Mouse (Mus musculus): Measurements from ENCODE around the gene Rassf6. TPM values are rescaled to one million over a fixed set of nuclear protein-coding genes. Genes with fewer than 3 reads are reported as not detected.

The Rassf6 gene
- total and polyA plus RNA-seq, 3 experiments: 15.1 to 24.5 (median 18.3) TPM

DNA sequence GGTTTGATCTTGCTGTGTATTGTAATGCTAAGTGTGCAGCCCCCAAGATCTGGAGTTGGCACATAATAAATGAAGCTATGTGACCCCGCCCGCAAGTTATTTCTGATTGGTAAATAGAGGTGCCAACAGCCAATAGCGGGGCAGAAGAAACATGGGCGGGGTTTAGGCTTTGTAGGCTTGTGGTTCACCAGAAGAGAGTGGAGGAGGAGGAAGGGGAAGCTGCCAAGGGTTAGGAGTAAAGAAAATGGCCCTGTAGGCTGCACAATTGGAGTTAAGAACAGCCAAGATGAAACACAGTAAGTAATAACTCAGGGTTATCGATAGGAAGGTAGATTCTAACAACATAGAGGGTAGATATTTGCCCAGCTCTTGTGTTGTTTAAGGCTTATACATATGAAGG lies 53.9 kb downstream of the Rassf6 start (continued):
- peak; percentile 43; the same call in 1 of the 2 replicates for TF ChIP-seq MXI1 (IDR thresholded peaks at IDR 0.05; ENCODE audit: low read depth, low read length)
- TF ChIP-seq ZMIZ1 (IDR thresholded peaks at IDR 0.05; ENCODE audit: low read depth, low read length): peak; percentile 64
- peak; percentile 75 for TF ChIP-seq POLR2A (IDR thresholded peaks at IDR 0.05; ENCODE audit: low read depth, low read length)
- TF ChIP-seq ELF1 (IDR thresholded peaks at IDR 0.05; ENCODE audit: low read depth, low read length): peak; percentile 30; the same call in 1 of the 2 replicates
- no peak for TF ChIP-seq ZKSCAN1 (IDR thresholded peaks at IDR 0.05; ENCODE audit: borderline replicate concordance, low read depth, low read length)
- no peak for TF ChIP-seq ZNF384 (IDR thresholded peaks at IDR 0.05; ENCODE audit: low read depth, low read length)
- TF ChIP-seq BHLHE40 (IDR thresholded peaks at IDR 0.05; ENCODE audit: low read depth, low read length): no peak

DNA sequence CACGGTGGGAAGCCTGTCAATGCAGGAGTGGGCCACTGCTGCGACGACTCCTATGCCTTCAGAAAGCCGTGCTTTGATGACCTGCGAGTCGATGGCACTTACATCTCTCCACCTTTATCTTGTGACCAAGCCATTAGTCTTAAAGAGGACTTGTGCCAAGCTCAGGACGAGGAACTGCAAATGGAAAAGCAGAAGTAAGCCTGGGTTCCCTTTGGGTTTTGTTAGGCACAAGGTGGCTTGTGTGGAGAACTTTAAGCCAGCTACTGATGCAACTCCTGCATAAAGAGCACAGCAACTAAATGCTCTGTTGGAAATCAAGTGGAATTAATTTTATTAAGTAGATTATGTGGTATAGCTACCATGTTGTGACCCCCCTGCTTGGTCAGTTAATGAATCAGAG lies 55.7 kb downstream of the Rassf6 start:
- H3K27me3 ChIP-seq (replicated peaks): no peaks in the 10 kb centered on the region
- in situ Hi-C loops (cut with MboI; ENCODE audit: low pct_ligation_motif_present, low pct_unique_long_range_greater_than_20kb, low sequenced_read_pairs) (no loop called here), dilution Hi-C loops (cut with MboI; ENCODE audit: extremely low pct_ligation_motif_present, extremely low pct_unique_long_range_greater_than_20kb, low sequenced_read_pairs) (no loop called here)
- no peak overlapping the region for H3K27ac ChIP-seq (ENCODE audit: insufficient read depth, low read depth)
- no peaks in the 10 kb centered on the region for H3K79me2 ChIP-seq (replicated peaks; ENCODE audit: control insufficient read depth, extremely low read depth, insufficient read depth, poor library complexity, severe bottlenecking)
- H3K9me3 ChIP-seq (replicated peaks; ENCODE audit: low read length): no peaks in the 10 kb centered on the region
- peaks cover 0 to 6% of the 10 kb centered on the region in 2 experiments for H3K36me3 ChIP-seq (replicated peaks in 1 of 2; ENCODE audit: control insufficient read depth in 1 of 2, insufficient read depth in 1 of 2, low read length in 1 of 2)
- H3K4me3 ChIP-seq (replicated peaks in 1 of 3; ENCODE audit: low read depth in 2 of 3, low read length in 2 of 3, poor library complexity in 1 of 3): no peak overlapping the region
- peaks cover 7 to 14% of the 10 kb centered on the region in 2 experiments for H3K4me1 ChIP-seq (ENCODE audit: control insufficient read depth in 1 of 2, insufficient read depth in 2 of 2)
- no peak overlapping the region for H3K9ac ChIP-seq (ENCODE audit: insufficient read depth, low read depth)
- TF ChIP-seq PAX5 (IDR thresholded peaks at IDR 0.05; ENCODE audit: low read length): no peak
- TF ChIP-seq E2F4 (IDR thresholded peaks at IDR 0.05; ENCODE audit: insufficient replicate concordance, low read depth, low read length): no peak
- TF ChIP-seq IRF4 (IDR thresholded peaks at IDR 0.05; ENCODE audit: low read depth, low read length): no peak
- TF ChIP-seq NELFE (IDR thresholded peaks at IDR 0.05; ENCODE audit: low read depth, low read length): no peak
- TF ChIP-seq RCOR1 (conservative IDR thresholded peaks at IDR 0.05; ENCODE audit: low read depth, low read length): no peak
- TF ChIP-seq ZNF384 (IDR thresholded peaks at IDR 0.05; ENCODE audit: low read depth, low read length): no peak
- TF ChIP-seq JUN (IDR thresholded peaks at IDR 0.05; ENCODE audit: insufficient read depth, low read depth, low read length): no peak
- TF ChIP-seq USF2 (conservative IDR thresholded peaks at IDR 0.05; ENCODE audit: low read depth, low read length): no peak
- no peak for TF ChIP-seq HCFC1 (IDR thresholded peaks at IDR 0.05; ENCODE audit: low read depth, low read length)
- TF ChIP-seq UBTF (IDR thresholded peaks at IDR 0.05; ENCODE audit: low read depth, low read length): no peak
- no peak for TF ChIP-seq SMC3 (IDR thresholded peaks at IDR 0.05; ENCODE audit: low read depth, low read length)
- TF ChIP-seq JUND (conservative IDR thresholded peaks at IDR 0.05; ENCODE audit: low read depth, low read length): no peak
- no peak for TF ChIP-seq NRF1 (IDR thresholded peaks at IDR 0.05; ENCODE audit: low read depth, low read length)
- no peak for TF ChIP-seq ELF1 (IDR thresholded peaks at IDR 0.05; ENCODE audit: low read depth, low read length)
- no peak for TF ChIP-seq BHLHE40 (IDR thresholded peaks at IDR 0.05; ENCODE audit: low read depth, low read length)
- no peak for TF ChIP-seq MAFK (IDR thresholded peaks at IDR 0.05; ENCODE audit: insufficient replicate concordance, low read length)
- no peak for TF ChIP-seq POLR2A (IDR thresholded peaks at IDR 0.05; ENCODE audit: low read depth, low read length)
- TF ChIP-seq MAX (IDR thresholded peaks at IDR 0.05; ENCODE audit: low read length): no peak
- no peak for TF ChIP-seq ZC3H11A (IDR thresholded peaks at IDR 0.05; ENCODE audit: low read depth, low read length)
- H3K4me2 ChIP-seq (ENCODE audit: insufficient read depth, low read depth, poor library complexity, severe bottlenecking): no peak overlapping the region
- DNase-seq (ENCODE audit: extremely low read depth): no peak

All from CH12.LX (cell line).